Comparison of ENCODE assay signal across 8 mouse cellular contexts in the genomic region with DNA sequence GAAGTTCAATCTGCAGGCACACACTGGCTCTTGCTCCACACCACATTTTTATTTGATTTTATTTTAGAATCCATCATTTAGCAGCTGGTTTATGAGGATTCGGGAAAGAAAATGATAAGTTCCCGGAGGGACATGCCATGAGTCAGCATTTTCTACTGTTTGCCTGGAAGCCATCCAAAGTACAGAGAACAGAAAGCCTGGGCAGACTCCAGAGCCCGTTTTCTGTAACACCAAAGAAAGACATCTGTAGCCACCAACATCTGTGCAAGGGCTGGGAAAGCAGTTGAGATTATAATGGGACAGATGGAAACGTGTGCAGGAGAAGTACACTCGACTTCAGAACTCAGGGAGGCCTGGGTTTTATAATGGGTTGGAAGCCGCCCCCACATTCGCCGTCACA.
A peak's percentile ranks its signal among the peaks of the same experiment; 100 is the strongest.
DNase-seq lines count a peak whose midpoint lies in the region; ATAC-seq lines count a peak whose summit lies in the region.
"Had no signal": no experiment of that assay in that cellular context is flagged by ENCODE, and none has a peak within 500 bp of the region (broad histone marks: within the 10 kb centered on the region; RNA-seq: fewer than 3 reads in every experiment).

No protein-coding gene starts in this region.

- no peak for ATAC-seq in inflammation-experienced regulatory T-cells, adult 6 months

- peak; percentile 20 for DNase-seq in layer of hippocampus, adult 11-12 months (ENCODE audit: low spot score)
- DNase-seq in layer of hippocampus, postnatal 25 days (ENCODE audit: extremely low spot score in 1 of 2, low spot score in 1 of 2) = no peak
- DNase-seq in NIH3T3 (ENCODE audit: low read depth) = peak; percentile 84
- peak; percentile 46 to 72 for DNase-seq in frontal cortex, adult 2 months (ENCODE audit: extremely low spot score in 1 of 2, low spot score in 1 of 2)
- DNase-seq in left cerebral cortex, postnatal 25 days (ENCODE audit: low spot score in 2 of 2) = peak; percentile 19 to 60
- no peak for DNase-seq in spleen, postnatal 36 days (ENCODE audit: low spot score in 2 of 2)
- DNase-seq: cerebellum, postnatal 36 days had no signal

- intact Hi-C loops in left cerebral cortex, postnatal 25 days (cut with DNase I) = no loop called here

Comparison
In these comparisons a context has a peak if more than half of its experiments do, and no peak if none do; other contexts are left out.
1. DNase-seq: peak in layer of hippocampus, adult 11-12 months (single experiment), NIH3T3 (single experiment), frontal cortex, adult 2 months (2 of 2) and left cerebral cortex, postnatal 25 days (2 of 2); none in layer of hippocampus, postnatal 25 days (0 of 2) and spleen, postnatal 36 days (0 of 2).